Mouse (Mus musculus) intestine, embryonic 16.5 days (tissue): ENCODE measurements around the gene Ell. TPM values are rescaled to one million over a fixed set of nuclear protein-coding genes. Genes with fewer than 3 reads are reported as not detected.
"Not testable (repeated sequence)": the region's sequence is repeated elsewhere in the genome, so short reads cannot be mapped to it uniquely, and the experiment has no call there.

Experiments
- ATAC-seq: fragments of 200-750 bp; cut with Nextera tagmentation; 2 replicates; pipeline ENCODE4 v1.8.0; 2017; ENCODE audit warnings: moderate TSS enrichment, moderate library complexity
- H3K27ac ChIP-seq: fragments of 300-500 bp; sonication (generic); 2 replicates; pipeline ENCODE4 v1.5.1; 2014; ENCODE audit warnings: mild to moderate bottlenecking, low read length
- H3K27me3 ChIP-seq: fragments of 300-500 bp; sonication (generic); replicated peaks from 2 replicates; pipeline ENCODE4 v1.6.1; 2014; ENCODE audit warnings: low read length, control low read depth, mixed read lengths; ENCODE audit not compliant: control insufficient read depth, insufficient read depth
- H3K36me3 ChIP-seq: fragments of 300-500 bp; sonication (generic); 2 replicates; pipeline ENCODE4 v1.6.1; 2014; ENCODE audit warnings: low read length, control low read depth; ENCODE audit not compliant: control insufficient read depth, insufficient read depth
- H3K4me1 ChIP-seq: fragments of 300-500 bp; sonication (generic); 2 replicates; pipeline ENCODE4 v1.6.1; 2014; ENCODE audit warnings: low read length, control low read depth, mixed read lengths; ENCODE audit not compliant: control insufficient read depth, insufficient read depth
- H3K4me2 ChIP-seq: fragments of 300-500 bp; sonication (generic); 2 replicates; pipeline ENCODE4 v1.6.1; 2014; ENCODE audit warnings: low read depth, low read length, control low read depth
- H3K4me3 ChIP-seq: fragments of 300-500 bp; sonication (generic); 2 replicates; pipeline ENCODE4 v1.5.1; 2014; ENCODE audit warnings: mild to moderate bottlenecking, low read length
- H3K9ac ChIP-seq: fragments of 300-500 bp; sonication (generic); 2 replicates; pipeline ENCODE4 v1.6.1; 2014; ENCODE audit warnings: low read depth, low read length
- H3K9me3 ChIP-seq: fragments of 300-500 bp; sonication (generic); 2 replicates; pipeline ENCODE4 v1.6.1; 2016; ENCODE audit warnings: low read length, control low read depth; ENCODE audit not compliant: control insufficient read depth
- WGBS: fragments of 180-500 bp; shearing (Covaris S2); extraction: QIAGEN DNeasy Blood & Tissue Kit; methylation state at CpG from one replicate; pipeline ENCODE4 v1.1.7; 2014; 5-methylcytosine and 5-hydroxymethylcytosine counted together
- polyA plus RNA-seq: library from polyadenylated mRNA; unstranded; fragments of >200 nt; fragmentation: Nextera tagmentation; extraction: Ambion mirVana; gene quantifications from 2 replicates; pipeline ENCODE4 v1.2.1, GENCODE M21; 2015

Ell gene
- polyA plus RNA-seq, 1 experiment from 2014 or later = 16.6 TPM

DNA sequence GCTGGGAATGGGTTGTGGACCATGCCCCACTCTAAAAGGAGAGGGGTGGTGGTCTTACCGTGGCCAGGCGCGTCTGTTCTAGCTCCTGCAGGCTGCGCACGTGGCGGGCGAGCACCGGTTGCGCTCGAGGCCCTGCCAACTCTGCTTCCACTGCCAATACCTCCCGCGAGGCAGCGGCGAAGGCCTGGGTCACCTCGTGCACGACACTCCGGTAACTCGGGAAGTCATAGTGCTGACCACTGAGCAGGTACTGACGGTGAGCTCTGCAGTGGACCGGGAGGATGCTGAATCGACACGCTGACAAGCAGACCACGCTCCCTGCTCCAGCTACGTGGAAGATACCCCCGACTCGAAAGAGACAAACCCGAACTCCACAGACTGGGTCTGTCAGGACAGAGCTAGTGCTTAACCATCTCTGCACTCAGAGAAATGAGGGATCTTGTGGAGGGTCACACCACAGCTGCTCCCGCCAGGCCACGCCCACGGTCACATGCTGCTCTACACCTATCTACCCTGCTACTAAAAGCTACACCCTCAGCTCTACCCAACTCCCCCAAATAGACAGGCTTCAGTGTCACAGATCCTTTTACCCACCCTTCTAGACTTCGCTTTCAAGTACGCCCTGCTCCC is 33.4 kb upstream of the Ell start:
- peaks cover 37% of the 10 kb centered on the region for H3K4me1 ChIP-seq
- peak overlapping the region; percentile 77 for H3K4me3 ChIP-seq
- no peak for ATAC-seq
- peaks cover 7% of the 10 kb centered on the region for H3K36me3 ChIP-seq
- 28% methylated on average over 32 of the region's 32 CpGs for WGBS
- H3K27me3 ChIP-seq = peaks cover 25% of the 10 kb centered on the region
- 0 out of 2 replicates have a peak overlapping the region, but pooled peaks have one; percentile 95 for H3K27ac ChIP-seq
- no peaks in the 10 kb centered on the region for H3K9me3 ChIP-seq
- H3K4me2 ChIP-seq = peak overlapping the region; percentile 88
- H3K9ac ChIP-seq = peak overlapping the region; percentile 96

DNA sequence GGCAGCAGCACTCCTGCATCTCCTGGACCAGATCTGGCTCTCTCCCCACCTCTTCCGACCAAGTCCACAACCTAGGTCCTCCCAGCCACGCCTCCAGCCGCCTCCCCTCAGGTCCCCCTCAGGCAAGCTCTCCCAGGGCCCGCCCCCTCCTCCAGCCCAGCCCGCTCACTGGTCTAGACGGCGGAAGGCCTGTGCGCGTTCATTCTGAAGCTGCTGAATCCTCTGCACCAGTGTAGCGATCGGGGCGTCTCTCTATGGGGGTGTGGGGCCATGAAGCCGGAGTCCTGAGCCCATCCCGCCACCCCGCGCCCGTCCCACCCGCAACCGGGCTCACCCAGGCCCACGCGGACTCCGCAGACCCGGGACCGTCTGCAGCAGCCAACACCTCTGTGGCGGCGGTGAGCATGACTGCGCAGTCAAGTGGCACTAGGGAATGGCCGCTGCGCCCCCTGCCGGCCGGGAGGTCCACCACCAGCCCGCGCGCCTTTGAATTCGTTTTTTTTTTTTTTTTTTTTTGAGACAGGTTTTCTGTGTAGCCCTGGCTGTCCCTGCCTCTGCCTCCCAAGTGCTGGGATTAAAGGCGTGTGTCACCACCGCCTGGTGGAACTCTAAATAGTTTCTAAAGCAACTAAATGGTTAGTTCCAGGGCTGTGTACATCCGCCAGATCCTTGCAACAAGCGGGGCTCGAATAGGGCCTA is 32.8 kb upstream of the Ell start, which contains the start of gene Rex1bd:
Rex1bd (minus strand) TSS at position 425 of the 699 bp plus-strand sequence.
- peaks cover 19% of the 10 kb centered on the region for H3K27me3 ChIP-seq
- H3K4me1 ChIP-seq = peaks cover 39% of the 10 kb centered on the region
- H3K9ac ChIP-seq = peak within 1 kb of the TSS; percentile 96
- no peaks in the 10 kb centered on the region for H3K9me3 ChIP-seq
- 4% methylated on average over 40 of the region's 40 CpGs for WGBS
- peak within 1 kb of the TSS; percentile 95 for H3K27ac ChIP-seq
- H3K4me2 ChIP-seq = peak within 1 kb of the TSS; percentile 88
- H3K36me3 ChIP-seq = peaks cover 7% of the 10 kb centered on the region
- peak within 1 kb of the TSS; percentile 77 for H3K4me3 ChIP-seq
- peak; percentile 86 for ATAC-seq

DNA sequence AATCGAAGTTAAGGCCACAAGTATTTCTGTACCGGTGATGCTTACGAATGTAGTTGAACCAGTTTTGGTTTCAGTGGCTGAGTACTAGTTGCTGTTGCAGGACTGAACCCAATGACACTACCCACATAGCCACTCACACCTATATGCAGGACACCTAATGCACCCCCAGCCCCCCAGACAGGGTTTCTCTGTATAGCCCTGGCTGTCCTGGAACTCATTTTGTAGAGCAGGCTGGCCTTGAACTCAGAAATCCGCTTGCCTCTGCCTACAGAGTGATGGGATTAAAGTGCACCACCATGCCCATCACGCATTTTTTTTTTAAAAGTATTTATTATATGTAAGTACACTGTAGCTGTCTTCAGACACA is 32.2 kb upstream of the Ell start:
- Histone ChIP-seq H3K27me3 (peaks cover 14% of the 10 kb centered on the region), H3K27ac (no peak overlapping the region; the same call in 1 of the 2 replicates), H3K4me1 (peaks cover 38% of the 10 kb centered on the region), H3K9ac (no peak overlapping the region), H3K4me2 (no peak overlapping the region), H3K36me3 (peaks cover 7% of the 10 kb centered on the region), H3K9me3 (no peaks in the 10 kb centered on the region), H3K4me3 (no peak overlapping the region)
- no peak for ATAC-seq
- WGBS = 61% methylated on average over 5 of the region's 5 CpGs

DNA sequence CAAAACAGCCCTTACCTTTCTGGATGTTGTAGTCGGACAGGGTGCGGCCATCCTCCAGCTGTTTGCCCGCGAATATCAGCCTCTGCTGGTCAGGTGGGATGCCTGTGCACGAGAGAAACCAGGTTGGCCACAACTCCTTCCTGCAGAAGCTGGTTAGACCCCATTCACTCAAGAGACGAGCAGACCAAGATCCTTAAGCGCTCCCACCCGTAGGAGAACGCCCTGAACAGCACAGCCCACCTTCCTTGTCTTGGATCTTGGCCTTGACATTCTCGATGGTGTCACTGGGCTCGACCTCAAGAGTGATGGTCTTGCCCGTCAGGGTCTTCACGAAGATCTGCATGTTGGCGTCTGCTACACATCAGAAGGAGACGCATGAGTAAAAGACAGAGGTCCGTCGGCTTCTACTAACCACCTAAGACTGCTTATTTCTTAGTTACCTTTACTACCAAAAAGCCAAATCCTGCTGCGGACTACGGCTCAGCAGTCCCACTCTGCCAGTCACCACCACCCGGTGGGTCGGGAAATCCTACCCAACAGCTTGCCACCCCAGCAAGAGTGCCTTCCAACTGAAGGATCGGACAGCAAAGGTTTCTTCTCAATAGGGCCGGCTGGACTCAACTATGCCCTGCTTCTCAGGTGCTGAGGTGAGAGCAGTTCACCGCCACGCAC is 29.8 kb upstream of the Ell start:
- Histone ChIP-seq H3K4me2 (peak overlapping the region; percentile 80), H3K27ac (peak overlapping the region; percentile 98), H3K9me3 (no peaks in the 10 kb centered on the region), H3K4me1 (peaks cover 39% of the 10 kb centered on the region), H3K27me3 (no peaks in the 10 kb centered on the region), H3K9ac (peak overlapping the region; percentile 90), H3K36me3 (peaks cover 7% of the 10 kb centered on the region), H3K4me3 (peak overlapping the region; percentile 83)
- no peak for ATAC-seq
- 10% methylated on average over 25 of the region's 25 CpGs for WGBS

DNA sequence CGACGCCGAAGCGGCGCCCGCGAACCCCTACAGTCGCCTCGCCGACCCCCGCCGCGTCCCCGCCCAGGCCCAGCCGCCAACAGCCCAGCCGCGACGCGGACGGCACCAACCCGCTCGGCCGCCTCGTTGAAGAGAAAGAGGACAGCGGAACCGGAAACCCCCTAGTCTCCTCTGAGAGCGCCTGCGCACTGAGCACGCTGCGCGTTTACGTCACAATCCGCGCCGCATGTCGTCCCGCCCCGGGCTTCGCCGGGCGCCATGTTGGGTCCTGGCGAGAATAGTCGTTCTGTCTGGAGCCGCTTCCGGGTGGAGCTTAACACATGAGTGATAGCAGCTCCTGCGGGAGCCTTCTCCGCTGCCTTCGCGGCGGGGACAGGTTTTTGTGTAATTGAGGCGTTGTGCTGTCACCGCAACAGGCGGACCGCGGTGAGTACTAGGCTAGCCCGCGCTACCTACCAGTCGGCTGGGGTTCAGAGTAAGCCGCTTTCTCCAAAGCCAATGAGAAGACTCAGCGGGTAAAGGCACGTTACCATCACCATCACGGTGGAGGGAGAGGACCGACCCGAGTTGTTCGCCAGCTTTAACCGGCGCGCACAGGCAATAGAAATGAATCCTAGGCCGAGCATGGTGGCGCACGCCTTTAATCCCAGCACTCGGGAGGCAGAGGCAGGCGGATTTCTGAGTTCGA is 28.9 kb upstream of the Ell start, which contains the start of gene Uba52:
Uba52 (minus strand) TSS at position 574 of the 688 bp plus-strand sequence.
- peak within 1 kb of the TSS; percentile 80 for H3K4me2 ChIP-seq
- no peaks in the 10 kb centered on the region for H3K9me3 ChIP-seq
- peak within 1 kb of the TSS; percentile 83 for H3K4me3 ChIP-seq
- peaks cover 7% of the 10 kb centered on the region for H3K36me3 ChIP-seq
- WGBS = 1% methylated on average over 73 of the region's 74 CpGs
- H3K9ac ChIP-seq = peak within 1 kb of the TSS; percentile 90
- peak within 1 kb of the TSS; percentile 98 for H3K27ac ChIP-seq
- no peaks in the 10 kb centered on the region for H3K27me3 ChIP-seq
- ATAC-seq = peak; percentile 82
- H3K4me1 ChIP-seq = peaks cover 34% of the 10 kb centered on the region

DNA sequence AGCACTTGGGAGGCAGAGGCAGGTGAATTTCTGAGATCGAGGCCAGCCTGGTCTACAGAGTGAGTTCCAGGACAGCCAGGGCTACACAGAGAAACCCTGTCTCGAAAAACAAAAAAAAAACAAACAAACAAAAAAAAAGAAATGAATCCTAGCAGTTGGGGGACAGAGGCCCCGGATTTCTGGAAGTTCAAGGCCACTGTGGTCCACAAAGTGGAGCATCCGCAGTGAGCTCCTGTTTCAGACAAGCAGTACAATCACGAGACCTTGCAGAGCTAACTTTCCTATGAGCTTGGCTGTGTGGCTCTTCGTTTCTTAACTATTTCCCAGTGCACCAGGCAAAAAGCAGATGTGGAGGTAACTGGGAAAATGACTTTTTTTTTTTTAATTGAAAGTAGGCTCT is 28.1 kb upstream of the Ell start:
- ATAC-seq, H3K9me3 ChIP-seq, H3K27me3 ChIP-seq, H3K36me3 ChIP-seq: not testable (repeated sequence)
- Histone ChIP-seq H3K9ac (peak overlapping the region; percentile 90), H3K27ac (peak overlapping the region; percentile 98; the same call in 1 of the 2 replicates), H3K4me1 (peaks cover 26% of the 10 kb centered on the region), H3K4me3 (peak overlapping the region; percentile 83), H3K4me2 (peak overlapping the region; percentile 46)
- WGBS = 80% methylated on average over 6 of the region's 6 CpGs

DNA sequence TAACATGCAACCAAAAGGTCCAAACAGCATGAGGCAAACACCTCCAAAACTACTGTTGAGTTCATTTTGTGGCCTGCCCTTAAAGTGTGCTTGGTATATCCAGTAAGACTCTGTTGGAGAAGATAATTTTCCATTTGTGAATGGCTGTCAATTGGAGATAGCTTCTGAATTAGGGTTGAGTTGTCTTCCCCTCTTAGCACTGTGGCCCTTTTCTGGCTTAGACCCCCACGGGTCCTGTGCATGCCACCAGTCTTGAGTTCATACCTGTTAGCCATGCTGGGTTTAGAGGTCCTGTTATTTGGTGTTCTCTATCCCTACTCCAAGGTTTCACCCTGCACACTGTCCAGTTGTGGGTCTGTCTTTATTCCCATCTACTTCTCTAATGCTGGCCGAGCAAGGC is 27.5 kb upstream of the Ell start:
- ATAC-seq = no peak
- Histone ChIP-seq H3K9me3 (no peaks in the 10 kb centered on the region), H3K4me1 (peaks cover 26% of the 10 kb centered on the region), H3K27me3 (no peaks in the 10 kb centered on the region), H3K36me3 (peaks cover 7% of the 10 kb centered on the region), H3K9ac (peak overlapping the region; percentile 90; the same call in 1 of the 2 replicates), H3K4me3 (no peak overlapping the region), H3K27ac (no peak overlapping the region), H3K4me2 (peak overlapping the region; percentile 46; the same call in 1 of the 2 replicates)
- 96% methylated on average over 2 of the region's 2 CpGs for whole genome bisulfite sequencing

DNA sequence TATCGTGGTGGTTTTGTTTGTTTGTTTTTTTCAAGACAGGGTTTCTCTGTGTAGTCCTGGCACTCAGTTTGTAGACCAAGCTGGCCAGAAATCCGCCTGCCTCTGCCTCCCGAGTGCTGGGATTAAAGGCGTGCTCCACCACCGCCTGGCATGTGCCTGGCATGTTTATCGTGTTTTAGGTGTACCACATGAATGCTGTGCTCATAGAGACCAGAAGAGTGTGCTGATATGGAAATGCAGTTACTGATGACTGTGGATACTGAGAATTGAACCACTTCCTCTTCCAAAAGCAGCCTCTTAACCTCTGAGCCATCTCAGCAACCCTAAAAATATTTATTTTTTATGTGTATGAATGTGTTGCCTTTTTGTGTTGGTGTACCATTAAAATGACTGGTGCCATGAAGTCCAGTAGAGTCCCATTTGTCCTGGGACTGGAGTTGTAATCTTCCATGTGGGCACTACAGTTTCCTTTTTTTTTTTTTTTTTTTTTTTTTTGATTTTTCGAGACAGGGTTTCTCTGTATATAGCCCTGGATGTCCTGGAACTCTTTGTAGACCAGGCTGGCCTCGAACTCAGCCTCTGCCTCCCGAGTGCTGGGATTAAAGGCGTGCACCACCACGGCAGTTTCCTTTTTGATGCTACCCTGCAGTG is 26.9 kb upstream of the Ell start:
- no peaks in the 10 kb centered on the region for H3K27me3 ChIP-seq
- 92% methylated on average over 11 of the region's 11 CpGs for WGBS
- H3K36me3 ChIP-seq = peaks cover 7% of the 10 kb centered on the region
- ATAC-seq = no peak
- no peak overlapping the region for H3K27ac ChIP-seq
- no peaks in the 10 kb centered on the region for H3K9me3 ChIP-seq
- H3K9ac ChIP-seq = no peak overlapping the region
- H3K4me1 ChIP-seq = peaks cover 26% of the 10 kb centered on the region
- H3K4me2 ChIP-seq = no peak overlapping the region
- no peak overlapping the region for H3K4me3 ChIP-seq
